Mouse (Mus musculus) CH12.LX (cell line): ENCODE results near the gene Erich2. TPM values are rescaled to one million over a fixed set of nuclear protein-coding genes. Genes with fewer than 3 reads are reported as not detected.

Experiments
- DNase-seq: peaks from one replicate; pipeline ENCODE4 v3.0.0-alpha.2; 2013; ENCODE audit errors: extremely low read depth
- H3K27ac ChIP-seq: 2 replicates; pipeline ENCODE4 v1.5.1; 2012; ENCODE audit warnings: low read depth, mild to moderate bottlenecking, control low read depth, moderate library complexity; ENCODE audit not compliant: insufficient read depth
- H3K27me3 ChIP-seq: replicated peaks from 2 replicates; pipeline ENCODE3; 2012; ENCODE audit warnings: inconsistent platforms
- H3K36me3 ChIP-seq, 2 experiments: replicated peaks in 1 of 2; 2 replicates each; pipeline versions ENCODE3 to v1.6.1; 2012; ENCODE audit warnings: inconsistent platforms in 1 of 2, low read length in 1 of 2, mild to moderate bottlenecking in 1 of 2, mixed read lengths in 1 of 2, moderate library complexity in 1 of 2; ENCODE audit not compliant: control insufficient read depth in 1 of 2, insufficient read depth in 1 of 2
- H3K4me1 ChIP-seq, 2 experiments: 2 replicates each; pipeline ENCODE4 v1.6.1; 2012; ENCODE audit warnings: inconsistent platforms in 1 of 2, moderate library complexity in 1 of 2; ENCODE audit not compliant: insufficient read depth in 2 of 2, control insufficient read depth in 1 of 2
- H3K4me2 ChIP-seq: 2 replicates; pipeline ENCODE4 v1.6.1; 2012; ENCODE audit warnings: low read depth, mild to moderate bottlenecking, control low read depth; ENCODE audit not compliant: poor library complexity, insufficient read depth, severe bottlenecking
- H3K4me3 ChIP-seq, 3 experiments: fragments of 150-350 bp in 1 of 3; sonication (generic) in 1 of 3; replicated peaks in 1 of 3; 2 replicates each; pipeline versions ENCODE3 to v1.5.1; 2011 to 2012; ENCODE audit warnings: low read depth in 2 of 3, low read length in 2 of 3, mild to moderate bottlenecking in 2 of 3, moderate library complexity in 2 of 3, control low read depth in 1 of 3, improper control_type of control experiment in 1 of 3, inconsistent platforms in 1 of 3, mixed read lengths in 1 of 3; ENCODE audit not compliant: poor library complexity in 1 of 3
- H3K79me2 ChIP-seq: replicated peaks from 2 replicates; pipeline ENCODE4 v1.6.1; 2012; ENCODE audit warnings: mild to moderate bottlenecking, moderate library complexity; ENCODE audit not compliant: control insufficient read depth, poor library complexity, insufficient read depth, severe bottlenecking; ENCODE audit errors: extremely low read depth
- H3K9ac ChIP-seq: 2 replicates; pipeline ENCODE4 v1.6.1; 2012; ENCODE audit warnings: low read depth, mild to moderate bottlenecking, control low read depth, moderate library complexity; ENCODE audit not compliant: insufficient read depth
- H3K9me3 ChIP-seq: replicated peaks from 2 replicates; pipeline ENCODE3; 2012; ENCODE audit warnings: low read length, inconsistent platforms, mixed read lengths
- BHLHE40 ChIP-seq: IDR thresholded peaks from 2 replicates; pipeline ENCODE4 v1.6.1; 2011; ENCODE audit warnings: mild to moderate bottlenecking, low read depth, low read length, improper control_type of control experiment
- CHD2 ChIP-seq: IDR thresholded peaks from 2 replicates; pipeline ENCODE4 v1.6.1; 2011; ENCODE audit warnings: low read length, improper control_type of control experiment
- ELF1 ChIP-seq: IDR thresholded peaks from 2 replicates; pipeline ENCODE4 v1.6.1; 2014; ENCODE audit warnings: low read depth, mild to moderate bottlenecking, inconsistent platforms, low read length, improper control_type of control experiment
- GABPA ChIP-seq: IDR thresholded peaks from 2 replicates; pipeline ENCODE4 v1.6.1; 2012; ENCODE audit warnings: low read depth, low read length, improper control_type of control experiment, inconsistent platforms; ENCODE audit not compliant: insufficient replicate concordance
- HCFC1 ChIP-seq: IDR thresholded peaks from 2 replicates; pipeline ENCODE4 v1.6.1; 2012; ENCODE audit warnings: low read depth, mild to moderate bottlenecking, inconsistent platforms, low read length, improper control_type of control experiment
- JUN ChIP-seq: IDR thresholded peaks from 2 replicates; pipeline ENCODE4 v1.6.1; 2011; ENCODE audit warnings: low read depth, mild to moderate bottlenecking, low read length, improper control_type of control experiment, moderate library complexity; ENCODE audit not compliant: insufficient read depth
- JUND ChIP-seq: conservative IDR thresholded peaks from 2 replicates; pipeline ENCODE4 v1.6.1; 2011; ENCODE audit warnings: low read depth, low read length, improper control_type of control experiment
- KAT2A ChIP-seq: IDR thresholded peaks from 2 replicates; pipeline ENCODE4 v1.6.1; 2012; ENCODE audit warnings: low read length, improper control_type of control experiment, inconsistent platforms; ENCODE audit not compliant: insufficient replicate concordance
- MEF2A ChIP-seq: IDR thresholded peaks from 2 replicates; pipeline ENCODE4 v1.6.1; 2014; ENCODE audit warnings: low read depth, mild to moderate bottlenecking, inconsistent platforms, low read length, improper control_type of control experiment, borderline replicate concordance
- MXI1 ChIP-seq: IDR thresholded peaks from 2 replicates; pipeline ENCODE4 v1.6.1; 2011; ENCODE audit warnings: mild to moderate bottlenecking, low read depth, low read length, improper control_type of control experiment
- RAD21 ChIP-seq: IDR thresholded peaks from 2 replicates; pipeline ENCODE4 v1.6.1; 2011; ENCODE audit warnings: low read depth, mild to moderate bottlenecking, low read length, improper control_type of control experiment, moderate library complexity
- SMC3 ChIP-seq: IDR thresholded peaks from 2 replicates; pipeline ENCODE4 v1.6.1; 2011; ENCODE audit warnings: low read depth, low read length, improper control_type of control experiment
- USF1 ChIP-seq: IDR thresholded peaks from 2 replicates; pipeline ENCODE4 v1.6.1; 2014; ENCODE audit warnings: low read depth, mild to moderate bottlenecking, inconsistent platforms, low read length, improper control_type of control experiment
- USF2 ChIP-seq: conservative IDR thresholded peaks from 2 replicates; pipeline ENCODE4 v1.6.1; 2011; ENCODE audit warnings: low read depth, low read length, improper control_type of control experiment
- ZKSCAN1 ChIP-seq: IDR thresholded peaks from 2 replicates; pipeline ENCODE4 v1.6.1; 2012; ENCODE audit warnings: low read depth, inconsistent platforms, low read length, improper control_type of control experiment, borderline replicate concordance
- dilution Hi-C: fragments of 300-500 bp; cut with MboI; formaldehyde crosslinking; loops from 2 replicates; pipeline ENCODE4 v1.14.3; 2020; ENCODE audit warnings: low sequenced_read_pairs; ENCODE audit not compliant: extremely low pct_unique_long_range_greater_than_20kb, extremely low pct_ligation_motif_present
- in situ Hi-C: fragments of 300-500 bp; cut with MboI; formaldehyde crosslinking; loops from 3 replicates; pipeline ENCODE4 v1.14.3; 2019; ENCODE audit warnings: low sequenced_read_pairs, low pct_ligation_motif_present, low pct_unique_long_range_greater_than_20kb, mixed read lengths
- polyA plus RNA-seq: library from polyadenylated mRNA; unstranded; fragments of >175 nt; gene quantifications from 2 replicates; pipeline ENCODE4 v1.2.1, GENCODE M21; 2012; ENCODE audit warnings: low read depth; ENCODE audit not compliant: insufficient read length
- total RNA-seq, 2 experiments: library from RNA; depleted of rRNA; stranded (reverse); fragments of 300-350 nt in 1 of 2; fragments of >200 nt in 1 of 2; gene quantifications; 2 replicates each; pipeline ENCODE4 v1.2.3; 2012 to 2014

Erich2 gene
- total and polyA plus RNA-seq, 3 experiments, result 0.24 TPM; not detected in 2

DNA sequence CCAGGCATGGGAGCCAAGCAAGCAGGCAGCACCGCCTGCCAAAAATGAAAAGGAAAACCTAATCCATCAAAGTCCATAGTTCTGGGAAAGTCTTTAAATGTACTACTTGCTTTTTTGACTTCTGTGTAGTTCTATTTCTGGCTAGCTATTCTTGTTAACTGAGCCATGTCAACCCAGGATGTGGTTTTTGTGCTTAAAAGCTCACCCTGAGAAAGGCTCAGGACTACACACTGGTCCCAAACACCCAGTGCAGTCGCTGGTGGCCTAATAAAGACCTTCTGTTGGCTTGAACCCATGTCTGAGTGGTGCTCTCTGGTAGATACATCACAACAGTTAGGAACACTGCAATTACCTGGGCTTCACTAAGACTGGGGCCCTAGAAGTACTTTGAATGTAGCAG lies 42.8 kb downstream of the Erich2 start:
- dilution Hi-C loops, result no loop called here
- Histone ChIP-seq H3K4me2 (no peak overlapping the region), H3K79me2 (no peaks in the 10 kb centered on the region), H3K9me3 (no peaks in the 10 kb centered on the region), H3K27ac (no peak overlapping the region), H3K4me1 (peaks cover 6 to 43% of the 10 kb centered on the region in 2 experiments), H3K27me3 (no peaks in the 10 kb centered on the region), H3K9ac (no peak overlapping the region), H3K36me3 (no peaks in the 10 kb centered on the region), H3K4me3 (no peak overlapping the region)
- DNase-seq, result no peak
- in situ Hi-C loops, result loop anchor here (25.0 kb wide), 1 partner anchor 414 kb away; no protein-coding TSS in a partner anchor
- TF ChIP-seq HCFC1 (no peak), BHLHE40 (no peak), GABPA (no peak), ELF1 (no peak), KAT2A (no peak), ZKSCAN1 (no peak), JUND (no peak), SMC3 (no peak), JUN (no peak), MEF2A (no peak), CHD2 (no peak)

DNA sequence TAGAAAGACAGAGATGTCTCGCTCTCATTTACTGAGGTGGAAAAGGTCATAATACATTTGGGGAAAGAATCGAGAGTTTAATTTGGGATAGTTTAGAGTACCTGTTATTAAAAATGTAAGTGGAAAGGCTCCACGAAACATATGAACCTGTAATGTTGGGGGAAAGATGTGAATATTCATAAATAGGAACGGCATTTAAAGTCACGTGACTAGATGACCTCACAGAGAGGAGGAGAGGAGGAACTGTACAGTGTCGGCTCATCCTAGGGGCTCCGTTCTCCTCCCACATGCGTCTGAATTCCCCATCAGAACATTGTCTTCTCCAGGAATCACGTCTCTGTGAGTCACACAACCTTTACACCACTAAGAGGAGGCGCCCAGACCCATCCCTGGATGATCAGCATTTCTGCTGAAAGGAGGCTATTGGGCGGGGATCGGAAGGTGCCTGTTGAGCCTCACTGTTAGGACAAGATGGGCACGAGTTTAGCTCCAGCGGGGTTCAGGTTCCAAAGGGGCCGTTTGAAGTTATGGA lies 43.5 kb downstream of the Erich2 start:
- no peaks in the 10 kb centered on the region for H3K79me2 ChIP-seq
- no peak overlapping the region for H3K27ac ChIP-seq
- no peak overlapping the region for H3K4me2 ChIP-seq
- H3K27me3 ChIP-seq, result no peaks in the 10 kb centered on the region
- dilution Hi-C loops, result no loop called here
- no peak for DNase-seq
- no peaks in the 10 kb centered on the region for H3K9me3 ChIP-seq
- no peaks in the 10 kb centered on the region for H3K36me3 ChIP-seq
- in situ Hi-C loops, result loop anchor here (25.0 kb wide), 1 partner anchor 415 kb away; no protein-coding TSS in a partner anchor
- peaks cover 7 to 50% of the 10 kb centered on the region in 2 experiments for H3K4me1 ChIP-seq
- TF ChIP-seq USF2 (peak; percentile 54), MXI1 (no peak), RAD21 (no peak), USF1 (peak; percentile 56)
- no peak overlapping the region for H3K4me3 ChIP-seq
- H3K9ac ChIP-seq, result no peak overlapping the region
